Mouse (Mus musculus): ENCODE results near the gene Aqr. TPM values are rescaled to one million over a fixed set of nuclear protein-coding genes. Genes with fewer than 3 reads are reported as not detected.
"Not testable (repeated sequence)": the region's sequence is repeated elsewhere in the genome, so short reads cannot be mapped to it uniquely, and the experiment has no call there.

The Aqr gene
- total RNA-seq (2022), result 10 to 100 TPM; 15.4 to 19.5 (median 17.6) TPM

GRCm38 (mm10) chr2:114186924-114187323, at the start of gene Aqr:
Gene Aqr, minus strand, starts transcription at chr2:114187024.
- not testable (repeated sequence) for DNase-seq (ENCODE audit: low spot score)

- no peak for DNase-seq (ENCODE audit: low spot score)
These were observed 49.7 kb upstream of the Aqr start for GRCm38 (mm10) chr2:114236566-114236965.

- DNase-seq (ENCODE audit: low spot score), result no peak
These were observed 48.8 kb upstream of the Aqr start for GRCm38 (mm10) chr2:114235584-114235983.

GRCm38 (mm10) chr2:114231248-114231647, 44.4 kb upstream of the Aqr start:
- DNase-seq (ENCODE audit: low spot score), result no peak

- no peak for DNase-seq (ENCODE audit: low spot score)
These were observed 41.8 kb upstream of the Aqr start for GRCm38 (mm10) chr2:114228672-114229071.

GRCm38 (mm10) chr2:114205036-114205435, 18.2 kb upstream of the Aqr start:
- no peak for DNase-seq (ENCODE audit: low spot score)

- no peak for DNase-seq (ENCODE audit: low spot score)
These were observed 14.8 kb upstream of the Aqr start for GRCm38 (mm10) chr2:114201574-114201973.

- peak; percentile 68 for DNase-seq (ENCODE audit: low spot score)
These were observed 14.2 kb upstream of the Aqr start, which contains the start of gene Zfp770 for GRCm38 (mm10) chr2:114200932-114201559. Gene Zfp770, minus strand, starts transcription at chr2:114201469.

GRCm38 (mm10) chr2:114196421-114196820, 9.6 kb upstream of the Aqr start:
- no peak for DNase-seq (ENCODE audit: low spot score)

GRCm38 (mm10) chr2:114177802-114178733, 8.8 kb downstream of the Aqr start:
- no peak for DNase-seq (ENCODE audit: low spot score)

- peak; percentile 88 for DNase-seq (ENCODE audit: low spot score)
These were observed 12.0 kb downstream of the Aqr start for GRCm38 (mm10) chr2:114174651-114175484.

- DNase-seq (ENCODE audit: low spot score), result no peak
These were observed 13.6 kb downstream of the Aqr start for GRCm38 (mm10) chr2:114173248-114173647.

GRCm38 (mm10) chr2:114167837-114168236, 19.0 kb downstream of the Aqr start:
- no peak for DNase-seq (ENCODE audit: low spot score)

GRCm38 (mm10) chr2:114161978-114162377, 24.8 kb downstream of the Aqr start:
- DNase-seq (ENCODE audit: low spot score), result no peak

GRCm38 (mm10) chr2:114157345-114157744, 29.5 kb downstream of the Aqr start:
- DNase-seq (ENCODE audit: low spot score), result no peak

GRCm38 (mm10) chr2:114156639-114157038, 30.2 kb downstream of the Aqr start:
- DNase-seq (ENCODE audit: low spot score), result no peak

- DNase-seq (ENCODE audit: low spot score), result no peak
These were observed 33.6 kb downstream of the Aqr start for GRCm38 (mm10) chr2:114153247-114153646.

- no peak for DNase-seq (ENCODE audit: low spot score)
These were observed 39.9 kb downstream of the Aqr start for GRCm38 (mm10) chr2:114146864-114147458.

- peak; percentile 22 for DNase-seq (ENCODE audit: low spot score)
These were observed 41.5 kb downstream of the Aqr start for GRCm38 (mm10) chr2:114145315-114145801.

GRCm38 (mm10) chr2:114144915-114145314, 41.9 kb downstream of the Aqr start:
- DNase-seq (ENCODE audit: low spot score), result no peak

GRCm38 (mm10) chr2:114143842-114144241, 43.0 kb downstream of the Aqr start:
- no peak for DNase-seq (ENCODE audit: low spot score)

Measured in heart, adult 8-10 months (tissue).